Mouse (Mus musculus) megakaryocyte, adult 5-6 weeks (primary cell): ENCODE results near the gene 4930467E23Rik. TPM values are rescaled to one million over a fixed set of nuclear protein-coding genes. Genes with fewer than 3 reads are reported as not detected.
"Not testable (repeated sequence)": the region's sequence is repeated elsewhere in the genome, so short reads cannot be mapped to it uniquely, and the experiment has no call there.

Source experiments
- ATAC-seq: 2 replicates; pipeline ENCODE4 v1.8.0; 2016; ENCODE audit warnings: mild to moderate bottlenecking, inconsistent platforms; ENCODE audit not compliant: poor library complexity, severe bottlenecking
- total RNA-seq, 2 experiments: library from RNA; stranded (forward) in 1 of 2; stranded (reverse) in 1 of 2; fragments of 153-499, 151-499 nt in 1 of 2; fragments of 221-1000, 200-1000 nt in 1 of 2; gene quantifications; 2 replicates each; pipeline versions ENCODE4 v1.2.3 to v1.2.4; 2015 to 2017

4930467E23Rik gene
- total RNA-seq, 2 experiments from 2014 or later = not detected

GRCm38 (mm10) chr8:19780212-19780611 lies 50.8 kb downstream of the 4930467E23Rik start:
- not testable (repeated sequence) for ATAC-seq

DNA sequence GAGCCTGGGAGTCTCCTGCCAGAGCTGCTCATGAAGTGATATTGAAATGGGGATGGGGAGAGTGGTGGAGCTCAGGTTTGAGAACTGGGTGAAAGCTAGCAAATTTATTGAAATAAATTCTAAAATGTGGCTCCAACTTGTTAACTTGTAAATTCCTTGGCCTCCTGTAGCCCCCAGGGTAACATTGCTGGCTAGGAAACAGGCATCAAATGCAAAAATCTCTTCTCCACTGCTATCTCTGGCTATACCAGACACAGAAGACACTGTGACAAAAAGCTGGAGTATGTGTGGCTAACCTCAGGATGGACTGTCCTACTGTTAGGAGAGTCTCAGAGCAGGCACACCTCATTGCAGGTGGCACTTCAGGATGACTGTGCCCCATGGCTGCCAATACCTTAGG lies 51.3 kb downstream of the 4930467E23Rik start:
- not testable (repeated sequence) for ATAC-seq

GRCm38 (mm10) chr8:19781328-19782114 lies 52.1 kb downstream of the 4930467E23Rik start:
- not testable (repeated sequence) for ATAC-seq

- ATAC-seq = not testable (repeated sequence)
These were observed 53.4 kb downstream of the 4930467E23Rik start for GRCm38 (mm10) chr8:19782736-19783135.

DNA sequence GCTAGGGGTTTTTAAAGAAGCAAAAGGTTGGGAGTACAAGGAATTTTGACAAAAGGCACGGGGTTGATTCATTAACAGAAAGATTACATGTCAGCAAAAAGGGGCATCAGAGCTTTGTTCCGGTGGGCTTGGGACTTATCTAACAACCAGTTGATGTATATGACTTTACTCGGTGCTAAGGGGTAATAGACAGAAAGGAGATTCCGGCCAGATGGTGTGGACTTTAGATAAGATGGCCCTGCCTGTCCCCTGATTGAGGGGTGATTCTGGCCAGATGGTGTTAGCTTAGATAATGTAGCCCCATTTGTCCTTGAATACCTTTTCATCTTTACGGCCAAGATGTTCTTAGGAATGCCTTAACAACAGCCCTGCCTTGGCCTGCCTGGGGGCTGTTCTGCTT lies 54.5 kb downstream of the 4930467E23Rik start:
- not testable (repeated sequence) for ATAC-seq

DNA sequence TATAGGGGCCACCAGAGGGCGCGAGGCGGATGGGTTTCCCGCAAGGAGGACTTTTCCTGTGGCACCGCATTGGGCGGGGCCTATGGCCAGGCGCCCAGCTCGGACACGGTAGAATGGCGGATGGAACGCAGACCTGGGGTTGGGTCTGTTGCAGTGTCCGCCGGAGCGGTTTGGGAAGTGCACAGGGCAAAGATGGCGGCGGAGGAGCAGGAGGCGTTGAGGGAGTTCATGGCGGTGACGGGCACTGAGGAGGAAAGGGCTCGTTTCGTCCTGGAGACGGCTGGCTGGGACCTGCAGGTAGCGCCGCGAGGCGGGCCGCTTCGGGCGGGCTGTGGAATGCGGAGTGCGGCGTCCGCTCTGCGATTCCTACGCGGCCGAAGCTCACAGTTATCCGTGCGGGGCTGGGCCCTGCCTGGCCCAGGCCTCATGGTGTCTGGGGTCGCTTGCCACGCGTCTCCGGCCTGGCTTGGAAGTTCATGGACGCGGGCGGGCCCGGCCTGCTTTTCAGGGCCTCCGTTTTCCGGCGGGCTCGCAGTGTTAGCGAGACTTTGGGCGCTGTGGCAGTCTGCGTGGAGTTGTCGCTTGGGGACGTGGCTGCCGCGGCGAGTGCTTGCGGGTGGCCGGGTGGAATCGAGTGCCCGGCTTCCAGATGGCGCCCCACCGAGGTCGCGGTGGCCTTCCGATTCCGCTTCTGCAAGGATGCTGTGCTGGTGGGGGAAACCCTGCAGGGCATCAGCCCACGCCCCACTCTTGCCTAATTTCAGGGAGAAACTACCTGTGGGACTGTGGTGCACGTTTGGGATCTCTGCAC lies 55.4 kb downstream of the 4930467E23Rik start:
- ATAC-seq = peak; percentile 100

- not testable (repeated sequence) for ATAC-seq
These were observed 63.3 kb downstream of the 4930467E23Rik start for GRCm38 (mm10) chr8:19792696-19793095.

Other genes starting within 250 kb of the 4930467E23Rik start
- gene Defb7, start 234.5 kb upstream of the 4930467E23Rik start, total RNA-seq (2015) = not detected in 2 replicates
- not detected in 2 replicates for gene Defb7, start 234.5 kb upstream of the 4930467E23Rik start, total RNA-seq (2017)
- gene Gm31371, start 173.8 kb downstream of the 4930467E23Rik start, total RNA-seq (2015) = not detected in 2 replicates
- gene Gm31371, start 173.8 kb downstream of the 4930467E23Rik start, total RNA-seq (2017) = not detected in 2 replicates